Mouse (Mus musculus) bone marrow, adult 2 months (tissue): ENCODE data around the gene Vars. TPM values are rescaled to one million over a fixed set of nuclear protein-coding genes. Genes with fewer than 3 reads are reported as not detected.
A peak's percentile ranks its signal among the peaks of the same experiment; 100 is the strongest.
"Not testable (repeated sequence)": the region's sequence is repeated elsewhere in the genome, so short reads cannot be mapped to it uniquely, and the experiment has no call there.

Source experiments
- H3K27ac ChIP-seq: fragments of 200-500 bp; 2 replicates; pipeline ENCODE4 v1.5.1; 2012; ENCODE audit warnings: low read depth, mild to moderate bottlenecking, control low read depth, inconsistent platforms, low read length; ENCODE audit not compliant: control insufficient read depth, poor library complexity, insufficient read depth
- H3K4me1 ChIP-seq: fragments of 200-500 bp; 2 replicates; pipeline ENCODE4 v1.6.1; 2011; ENCODE audit warnings: low read length; ENCODE audit not compliant: control insufficient read depth, insufficient read depth
- H3K4me3 ChIP-seq: fragments of 200-500 bp; replicated peaks from 2 replicates; pipeline ENCODE3; 2011; ENCODE audit warnings: mild to moderate bottlenecking, low read depth, low read length, control low read depth; ENCODE audit not compliant: control insufficient read depth
- CTCF ChIP-seq: fragments of 200-500 bp; IDR thresholded peaks from 2 replicates; pipeline ENCODE4 v1.5.1; 2011; ENCODE audit warnings: low read length, control low read depth; ENCODE audit not compliant: control insufficient read depth, insufficient read depth
- POLR2A ChIP-seq: fragments of 200-500 bp; IDR thresholded peaks from 2 replicates; pipeline ENCODE4 v1.6.1; 2011; ENCODE audit warnings: low read depth, mild to moderate bottlenecking, control low read depth, low read length, borderline replicate concordance; ENCODE audit not compliant: control insufficient read depth
- WGBS: fragments of 180-500 bp; shearing (Covaris S2); methylation state at CpG from one replicate; pipeline ENCODE4 v1.1.7; 2018; 5-methylcytosine and 5-hydroxymethylcytosine counted together
- polyA plus RNA-seq: library from polyadenylated mRNA; stranded (reverse); fragments of >200 nt; gene quantifications from 2 replicates; pipeline ENCODE4 v1.2.4, GENCODE M21; 2011; ENCODE audit warnings: low replicate concordance; ENCODE audit not compliant: missing spikeins, insufficient read depth, insufficient read length

Gene Vars
- polyA plus RNA-seq: 117 and 158 TPM in 2 replicates

DNA sequence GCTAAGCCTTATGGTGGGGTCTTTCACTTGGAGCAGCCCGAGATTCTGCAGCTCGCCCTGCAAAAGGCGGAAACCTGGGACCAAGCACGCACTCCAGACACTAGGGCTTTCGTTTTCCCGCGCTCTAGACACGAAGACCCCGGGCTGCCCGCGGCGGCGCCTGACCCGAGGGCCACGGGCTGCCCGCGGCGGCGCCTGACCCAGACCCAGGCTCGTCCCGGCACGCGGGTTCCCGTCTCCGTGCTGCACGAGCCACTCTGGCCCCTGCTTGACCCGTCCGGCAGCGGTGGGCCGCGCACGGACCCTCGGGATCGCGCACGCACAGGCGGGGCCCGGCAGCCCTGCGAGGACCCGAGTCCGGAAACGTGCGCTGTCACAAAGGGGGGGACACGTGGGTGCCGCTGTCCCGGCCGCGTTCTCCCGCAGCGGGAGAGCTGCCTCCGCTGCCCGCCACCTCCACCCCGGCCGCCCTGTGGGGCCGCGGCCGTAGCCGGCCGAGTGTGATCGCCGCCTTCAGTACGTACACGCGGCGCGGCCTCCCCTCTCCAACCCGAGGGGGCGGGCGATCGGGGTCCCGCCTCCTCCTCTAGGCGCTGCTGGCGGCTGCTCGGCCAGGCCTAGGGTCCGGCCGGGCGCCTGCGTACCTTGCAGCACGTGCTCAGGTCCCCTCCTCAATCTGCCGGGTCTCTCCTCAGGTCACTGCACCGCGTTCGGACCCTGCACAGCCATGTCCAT, at the start of gene Vars:
Gene Vars, plus strand, starts transcription at position 271 of the 735 bp plus-strand sequence.
- H3K27ac ChIP-seq: peak within 1 kb of the TSS; percentile 100
- TF ChIP-seq POLR2A (peak; percentile 64; the same call in 1 of the 2 replicates), CTCF (no peak)
- peaks cover 7% of the 10 kb centered on the region for H3K4me1 ChIP-seq
- under 1% methylated on average over 83 of the region's 83 CpGs for WGBS
- H3K4me3 ChIP-seq: peak within 1 kb of the TSS; percentile 92

DNA sequence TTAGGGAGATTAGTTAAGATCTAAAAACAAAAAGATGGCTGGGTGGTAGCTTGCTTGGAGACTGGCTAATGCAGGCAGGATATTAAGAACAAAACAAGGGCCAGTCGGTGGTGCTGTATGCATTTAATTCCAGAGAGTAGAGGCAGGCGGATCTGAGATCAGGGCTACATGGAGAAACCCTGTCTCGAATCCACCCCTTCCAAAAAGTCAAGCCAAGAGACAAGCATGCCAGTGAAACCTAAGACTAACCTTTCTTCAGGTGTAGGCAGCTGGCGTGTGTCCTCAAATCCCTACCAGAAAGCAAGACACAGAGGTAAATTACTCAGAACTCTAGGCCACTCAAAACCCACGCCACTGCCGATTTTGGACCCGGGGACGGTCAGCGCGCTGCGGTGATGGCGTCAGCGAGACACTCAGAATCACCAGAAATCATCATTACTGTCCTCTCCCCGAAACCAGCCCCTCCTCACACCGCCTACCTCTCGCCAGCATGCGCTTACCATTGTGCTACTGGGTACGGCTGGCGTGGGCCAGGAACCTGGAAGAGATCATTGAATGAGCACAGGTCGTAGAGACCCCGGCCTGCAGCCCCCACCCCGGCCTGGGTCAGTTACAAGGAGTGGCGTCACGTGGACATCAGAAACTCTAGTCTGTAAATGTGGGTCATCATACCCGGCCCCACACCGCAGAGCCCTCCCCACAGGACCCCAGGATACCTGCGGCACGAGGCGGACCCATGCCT, 49.0 kb upstream of the Vars start:
- Histone ChIP-seq H3K4me1 (no peaks in the 10 kb centered on the region; the same call in 1 of the 2 replicates), H3K4me3 (peak overlapping the region; percentile 87), H3K27ac (peak overlapping the region; percentile 38)
- under 1% methylated on average over 29 of the region's 29 CpGs for WGBS
- no peak for TF ChIP-seq POLR2A

DNA sequence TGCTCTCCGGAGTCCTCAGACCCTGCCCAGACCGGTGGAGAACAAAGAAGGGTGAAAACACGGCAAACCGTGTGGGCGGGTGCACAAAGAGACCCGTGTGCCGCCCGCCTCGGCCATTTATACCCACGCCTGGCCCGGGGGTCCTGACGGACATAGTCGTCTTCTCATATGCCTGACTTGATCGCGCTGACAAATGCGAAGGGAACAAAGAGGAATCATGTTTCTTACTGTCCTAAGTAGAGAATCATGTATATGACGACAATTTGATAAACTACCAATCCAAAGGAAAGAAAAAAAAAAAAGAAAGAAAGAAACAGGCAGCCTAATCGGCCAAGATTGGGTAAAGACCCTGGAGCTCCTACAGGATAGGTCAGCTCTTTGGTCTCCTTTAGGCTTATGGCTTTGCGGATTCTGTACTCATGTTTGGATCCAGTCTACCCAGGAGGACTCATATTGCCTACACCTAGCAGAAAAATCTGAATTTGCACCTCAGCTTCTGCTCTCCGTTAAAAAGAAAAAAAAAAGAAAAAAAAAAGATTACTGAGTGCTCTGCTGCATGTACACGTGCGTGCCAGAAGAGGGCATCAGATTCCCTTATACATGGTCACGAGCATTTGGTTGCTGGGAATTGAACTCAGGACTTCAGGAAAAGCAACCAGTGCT, 48.3 kb upstream of the Vars start:
- Histone ChIP-seq H3K4me3 (peak overlapping the region; percentile 87), H3K27ac (peak overlapping the region; percentile 38), H3K4me1 (no peaks in the 10 kb centered on the region; the same call in 1 of the 2 replicates)
- TF ChIP-seq CTCF (peak; percentile 31; the same call in 1 of the 2 replicates), POLR2A (peak; percentile 90)
- under 1% methylated on average over 23 of the region's 23 CpGs for WGBS

- Histone ChIP-seq H3K4me1 (no peaks in the 10 kb centered on the region; the same call in 1 of the 2 replicates), H3K27ac (no peak overlapping the region), H3K4me3 (no peak overlapping the region)
- no peak for TF ChIP-seq POLR2A
- TF ChIP-seq CTCF: no peak
- WGBS: 71% methylated on average over 3 of the region's 3 CpGs
These were observed 47.5 kb upstream of the Vars start for GRCm38 (mm10) chr17:34953258-34953657.

GRCm38 (mm10) chr17:34953904-34954303, 46.9 kb upstream of the Vars start:
- TF ChIP-seq CTCF (no peak), POLR2A (no peak)
- WGBS: 89% methylated on average over 4 of the region's 4 CpGs
- Histone ChIP-seq H3K27ac (no peak overlapping the region), H3K4me1 (no peaks in the 10 kb centered on the region; the same call in 1 of the 2 replicates), H3K4me3 (no peak overlapping the region)

- Histone ChIP-seq H3K27ac (no peak overlapping the region), H3K4me3 (no peak overlapping the region), H3K4me1 (no peaks in the 10 kb centered on the region; the same call in 1 of the 2 replicates)
- no peak for TF ChIP-seq POLR2A
- no peak for TF ChIP-seq CTCF
- 79% methylated on average over 4 of the region's 4 CpGs for WGBS
These were observed 46.0 kb upstream of the Vars start for GRCm38 (mm10) chr17:34954831-34955230.

GRCm38 (mm10) chr17:34955884-34956283, 44.9 kb upstream of the Vars start:
- 75% methylated on average over 3 of the region's 3 CpGs for WGBS
- no peak overlapping the region for H3K4me3 ChIP-seq
- no peak overlapping the region for H3K27ac ChIP-seq
- TF ChIP-seq CTCF (no peak), POLR2A (no peak)
- no peaks in the 10 kb centered on the region; the same call in 1 of the 2 replicates for H3K4me1 ChIP-seq

GRCm38 (mm10) chr17:34956340-34956739, 44.4 kb upstream of the Vars start:
- H3K27ac ChIP-seq: no peak overlapping the region
- H3K4me3 ChIP-seq: no peak overlapping the region
- TF ChIP-seq CTCF (no peak), POLR2A (no peak)
- H3K4me1 ChIP-seq: no peaks in the 10 kb centered on the region; the same call in 1 of the 2 replicates
- 14% methylated on average over 1 of the region's 1 CpGs for WGBS

GRCm38 (mm10) chr17:34957291-34957690, 43.5 kb upstream of the Vars start:
- not testable (repeated sequence) for H3K27ac ChIP-seq, H3K4me3 ChIP-seq, H3K4me1 ChIP-seq
- 18% methylated on average over 40 of the region's 40 CpGs for WGBS

DNA sequence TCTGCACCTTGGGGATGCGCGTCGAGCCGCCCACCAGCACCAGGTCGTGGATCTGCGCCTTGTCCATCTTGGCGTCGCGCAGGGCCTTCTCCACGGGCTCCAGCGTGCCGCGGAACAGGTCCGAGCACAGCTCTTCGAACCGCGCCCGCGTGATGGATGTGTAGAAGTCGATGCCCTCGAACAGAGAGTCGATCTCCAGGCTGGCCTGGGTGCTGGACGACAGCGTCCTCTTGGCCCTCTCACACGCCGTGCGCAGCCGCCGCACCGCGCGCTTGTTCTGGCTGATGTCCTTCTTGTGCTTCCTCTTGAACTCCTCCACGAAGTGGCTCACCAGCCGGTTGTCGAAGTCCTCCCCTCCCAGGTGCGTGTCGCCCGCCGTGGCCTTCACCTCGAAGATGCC, 42.8 kb upstream of the Vars start:
- not testable (repeated sequence) for H3K4me1 ChIP-seq, H3K4me3 ChIP-seq, H3K27ac ChIP-seq
- 23% methylated on average over 25 of the region's 40 CpGs for WGBS

DNA sequence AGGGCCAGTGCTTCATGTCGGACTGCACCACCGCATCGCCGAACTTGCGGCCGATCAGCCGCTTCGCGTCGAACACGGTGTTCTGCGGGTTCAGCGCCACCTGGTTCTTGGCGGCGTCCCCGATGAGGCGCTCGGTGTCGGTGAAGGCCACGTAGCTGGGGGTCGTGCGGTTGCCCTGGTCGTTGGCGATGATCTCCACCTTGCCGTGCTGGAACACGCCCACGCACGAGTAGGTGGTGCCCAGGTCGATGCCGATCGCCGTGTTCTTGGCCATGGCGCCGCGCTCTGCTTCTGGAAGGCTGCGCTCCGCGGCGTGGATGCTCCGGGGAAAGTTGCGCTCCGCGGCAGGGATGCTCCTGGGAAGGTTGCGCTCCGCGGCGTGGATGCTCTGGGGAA, 42.1 kb upstream of the Vars start:
- H3K4me1 ChIP-seq, H3K27ac ChIP-seq: not testable (repeated sequence)
- 2% methylated on average over 38 of the region's 47 CpGs for WGBS
- peak overlapping the region; percentile 28 for H3K4me3 ChIP-seq
